In genomic region chr9:106081528-106081927, GRCm38 (mm10) we compare ENCODE assay signal across 22 mouse cellular contexts. TPM values are rescaled to one million over a fixed set of nuclear protein-coding genes. Genes with fewer than 3 reads are reported as not detected.
"Had no signal": no experiment of that assay in that cellular context is flagged by ENCODE, and none has a peak within 500 bp of the region (broad histone marks: within the 10 kb centered on the region; RNA-seq: fewer than 3 reads in every experiment).

No protein-coding gene starts in this region.

- H3K4me3 ChIP-seq: layer of hippocampus, adult 2 months; limb, embryonic 12.5 days; limb, embryonic 15.5 days; midbrain, embryonic 12.5 days; midbrain, embryonic 15.5 days; neural tube, embryonic 12.5 days; neural tube, embryonic 15.5 days had no signal

- H3K9me3 ChIP-seq: limb, embryonic 12.5 days; limb, embryonic 15.5 days; midbrain, embryonic 12.5 days; midbrain, embryonic 15.5 days; neural tube, embryonic 12.5 days; neural tube, embryonic 15.5 days had no signal

- H3K9ac ChIP-seq: limb, embryonic 12.5 days; limb, embryonic 15.5 days; liver, embryonic 14.5 days; liver, postnatal 0 days; lung, embryonic 14.5 days; midbrain, embryonic 12.5 days; midbrain, embryonic 15.5 days; neural tube, embryonic 12.5 days; neural tube, embryonic 15.5 days had no signal

- H3K27ac ChIP-seq: hindbrain, postnatal 0 days; layer of hippocampus, adult 2 months; limb, embryonic 12.5 days; limb, embryonic 15.5 days; liver, embryonic 14.5 days; macrophage; midbrain, embryonic 12.5 days; midbrain, embryonic 15.5 days; neural tube, embryonic 12.5 days; neural tube, embryonic 15.5 days had no signal

- H3K4me1 ChIP-seq: limb, embryonic 12.5 days; limb, embryonic 15.5 days; midbrain, embryonic 15.5 days; neural tube, embryonic 12.5 days; neural tube, embryonic 15.5 days had no signal

- H3K36me3 ChIP-seq: limb, embryonic 12.5 days; limb, embryonic 15.5 days; midbrain, embryonic 12.5 days; midbrain, embryonic 15.5 days; neural tube, embryonic 12.5 days; neural tube, embryonic 15.5 days had no signal

- ATAC-seq: inflammation-experienced regulatory T-cells, adult 6 months; intestine, embryonic 16.5 days; liver, postnatal 0 days; lung, postnatal 0 days; midbrain, embryonic 15.5 days had no signal

- DNase-seq: left cerebral cortex, postnatal 4 days; liver, postnatal 0 days; lung, embryonic 14.5 days; right cerebral cortex, adult 18-20 months; right cerebral cortex, postnatal 14 days; right cerebral cortex, postnatal 4 days; thymus, adult 18-20 months; thymus, postnatal 36 days had no signal

- H3K27me3 ChIP-seq: limb, embryonic 12.5 days; limb, embryonic 15.5 days; midbrain, embryonic 12.5 days; midbrain, embryonic 15.5 days; neural tube, embryonic 12.5 days; neural tube, embryonic 15.5 days had no signal

- H3K4me2 ChIP-seq: limb, embryonic 12.5 days; limb, embryonic 15.5 days; liver, embryonic 11.5 days; lung, embryonic 14.5 days; midbrain, embryonic 12.5 days; midbrain, embryonic 15.5 days; neural tube, embryonic 12.5 days; neural tube, embryonic 15.5 days had no signal

RNA-seq across cellular contexts. Expression of gene Col6a4, which starts 15.1 kb away (rescaled TPM):
- polyA plus RNA-seq: inflammation-experienced regulatory T-cells, adult 6 months; liver, embryonic 11.5 days; liver, postnatal 0 days; macrophage had no signal
